In genomic region chr1:172203566-172203965, GRCm38 (mm10) we compare ENCODE assay signal across 9 mouse cellular contexts. TPM values are rescaled to one million over a fixed set of nuclear protein-coding genes. Genes with fewer than 3 reads are reported as not detected.
A peak's percentile ranks its signal among the peaks of the same experiment; 100 is the strongest.
DNase-seq lines count a peak whose midpoint lies in the region; ATAC-seq and TF ChIP-seq lines count a peak whose summit lies in the region.
"Had no signal": no experiment of that assay in that cellular context is flagged by ENCODE, and none has a peak within 500 bp of the region (broad histone marks: within the 10 kb centered on the region; RNA-seq: fewer than 3 reads in every experiment).

No protein-coding gene starts in this region.

- H3K27me3 ChIP-seq in testis, adult 2 months (ENCODE audit: control insufficient read depth, insufficient read depth, low read length): no peaks in the 10 kb centered on the region
- H3K27me3 ChIP-seq in heart, embryonic 10.5 days (ENCODE audit: insufficient read depth, poor library complexity, severe bottlenecking): no peaks in the 10 kb centered on the region
- no peaks in the 10 kb centered on the region for H3K27me3 ChIP-seq in limb, embryonic 11.5 days (ENCODE audit: control insufficient read depth, insufficient read depth, low read length)
- no peaks in the 10 kb centered on the region for H3K27me3 ChIP-seq in stomach, embryonic 15.5 days (replicated peaks)

- no peaks in the 10 kb centered on the region; the same call in 1 of the 2 replicates for H3K36me3 ChIP-seq in testis, adult 2 months (ENCODE audit: control insufficient read depth, insufficient read depth, low read length)
- H3K36me3 ChIP-seq in heart, embryonic 10.5 days: peaks cover 28% of the 10 kb centered on the region
- H3K36me3 ChIP-seq in limb, embryonic 11.5 days (ENCODE audit: control insufficient read depth, insufficient read depth, low read length): peaks cover 10% of the 10 kb centered on the region; the same call in 1 of the 2 replicates
- H3K36me3 ChIP-seq in stomach, embryonic 15.5 days: peaks cover 11% of the 10 kb centered on the region; the same call in 1 of the 2 replicates

- TF ChIP-seq POLR2A in testis, adult 2 months (IDR thresholded peaks at IDR 0.05; ENCODE audit: control insufficient read depth, low read depth, low read length): no peak

- TF ChIP-seq CTCF in testis, adult 2 months (IDR thresholded peaks at IDR 0.05; ENCODE audit: control insufficient read depth, insufficient read depth, insufficient replicate concordance, low read depth, low read length): no peak

- peak overlapping the region; percentile 1; the same call in 1 of the 2 replicates for H3K4me2 ChIP-seq in limb, embryonic 11.5 days (ENCODE audit: low read depth, severe bottlenecking)
- H3K4me2 ChIP-seq in stomach, embryonic 15.5 days: peak overlapping the region; percentile 29
- H3K4me2 ChIP-seq: liver, embryonic 15.5 days had no signal

- H3K9ac ChIP-seq in limb, embryonic 11.5 days (ENCODE audit: low read length): no peak overlapping the region
- H3K9ac ChIP-seq in stomach, embryonic 15.5 days: no peak overlapping the region
- H3K9ac ChIP-seq: liver, embryonic 15.5 days had no signal

- DNase-seq in testis, postnatal 14 days (ENCODE audit: low spot score): no peak
- DNase-seq in heart, embryonic 10.5 days (ENCODE audit: low spot score): no peak
- no peak for DNase-seq in limb, embryonic 11.5 days (ENCODE audit: low spot score)
- no peak for DNase-seq in left cerebral cortex, adult 9 months (ENCODE audit: low spot score in 2 of 2)
- no peak for DNase-seq in adrenal gland, postnatal 36 days
- DNase-seq in spleen, postnatal 14 days (ENCODE audit: low spot score in 2 of 2): no peak

- no peaks in the 10 kb centered on the region for H3K9me3 ChIP-seq in heart, embryonic 10.5 days
- H3K9me3 ChIP-seq in limb, embryonic 11.5 days (ENCODE audit: control insufficient read depth, low read length): no peaks in the 10 kb centered on the region
- no peaks in the 10 kb centered on the region for H3K9me3 ChIP-seq in stomach, embryonic 15.5 days
- H3K9me3 ChIP-seq: liver, embryonic 15.5 days had no signal

- peak overlapping the region; percentile 60 for H3K27ac ChIP-seq in testis, adult 2 months (ENCODE audit: control insufficient read depth, insufficient read depth, low read depth, low read length)
- H3K27ac ChIP-seq in heart, embryonic 10.5 days: peak overlapping the region; percentile 92
- H3K27ac ChIP-seq in limb, embryonic 11.5 days (replicated peaks; ENCODE audit: low read depth, low read length): peak overlapping the region; percentile 86
- H3K27ac ChIP-seq in stomach, embryonic 15.5 days: peak overlapping the region; percentile 74

- ATAC-seq in limb, embryonic 11.5 days (ENCODE audit: insufficient number of reproducible peaks, low FRiP score, low TSS enrichment, low read depth): no peak
- no peak for ATAC-seq in stomach, embryonic 15.5 days (ENCODE audit: insufficient read depth, low FRiP score, low read depth)

- WGBS in heart, embryonic 10.5 days: 9% methylated on average over 4 of the region's 4 CpGs
- 6% methylated on average over 4 of the region's 4 CpGs for WGBS in limb, embryonic 11.5 days
- WGBS in stomach, embryonic 15.5 days: 14% methylated on average over 4 of the region's 4 CpGs

- H3K4me1 ChIP-seq in testis, adult 2 months (ENCODE audit: control insufficient read depth, insufficient read depth, low read length): peaks cover 35% of the 10 kb centered on the region
- peaks cover 67% of the 10 kb centered on the region for H3K4me1 ChIP-seq in heart, embryonic 10.5 days
- peaks cover 50% of the 10 kb centered on the region for H3K4me1 ChIP-seq in limb, embryonic 11.5 days (ENCODE audit: control insufficient read depth, insufficient read depth, low read length)
- peaks cover 67% of the 10 kb centered on the region for H3K4me1 ChIP-seq in stomach, embryonic 15.5 days

- no peak overlapping the region for H3K4me3 ChIP-seq in testis, adult 2 months (ENCODE audit: control insufficient read depth, low read depth, low read length)
- peak overlapping the region; percentile 28; the same call in 1 of the 2 replicates for H3K4me3 ChIP-seq in heart, embryonic 10.5 days
- H3K4me3 ChIP-seq in limb, embryonic 11.5 days (ENCODE audit: low read depth, low read length): no peak overlapping the region
- no peak overlapping the region for H3K4me3 ChIP-seq in stomach, embryonic 15.5 days (replicated peaks)
- H3K4me3 ChIP-seq: liver, embryonic 15.5 days had no signal

RNA-seq across cellular contexts. Expression of gene Pea15a, which starts 3.0 kb away (rescaled TPM):
- polyA plus RNA-seq in testis, adult 2 months (2012; rRNA removed): 15.8 and 17.5 TPM in 2 replicates
- 115 and 152 TPM in 2 replicates for polyA plus RNA-seq in heart, embryonic 10.5 days (2016; fragmentation: Nextera tagmentation; extraction: Ambion mirVana)
- 81.9 and 82.3 TPM in 2 replicates for polyA plus RNA-seq in limb, embryonic 11.5 days (2014; fragmentation: Nextera tagmentation; extraction: Ambion mirVana)
- 103 and 108 TPM in 2 replicates for polyA plus RNA-seq in stomach, embryonic 15.5 days (2015; fragmentation: Nextera tagmentation; extraction: Ambion mirVana)
- total RNA-seq in adrenal gland, postnatal 36 days (2021): 10 to 100 TPM; 53.9 to 62.1 TPM

RNA-seq across cellular contexts. Expression of gene Casq1, which starts 16.1 kb away (rescaled TPM):
- 15.0 and 15.8 TPM in 2 replicates for polyA plus RNA-seq in testis, adult 2 months (2012; rRNA removed)
- 225 and 307 TPM in 2 replicates for polyA plus RNA-seq in heart, embryonic 10.5 days (2016; fragmentation: Nextera tagmentation; extraction: Ambion mirVana)
- 1.6 and 2.2 TPM in 2 replicates for polyA plus RNA-seq in limb, embryonic 11.5 days (2014; fragmentation: Nextera tagmentation; extraction: Ambion mirVana)
- 16.2 and 17.4 TPM in 2 replicates for polyA plus RNA-seq in stomach, embryonic 15.5 days (2015; fragmentation: Nextera tagmentation; extraction: Ambion mirVana)
- under 1 TPM in 1 of 2 experiments, not detected in 1; 0.46 TPM for total RNA-seq in adrenal gland, postnatal 36 days (2021)

RNA-seq across cellular contexts. Expression of gene Atp1a4, which starts 54.6 kb away (rescaled TPM):
- 322 and 331 TPM in 2 replicates for polyA plus RNA-seq in testis, adult 2 months (2012; rRNA removed)
- 0.09 and 0.12 TPM in 2 replicates for polyA plus RNA-seq in heart, embryonic 10.5 days (2016; fragmentation: Nextera tagmentation; extraction: Ambion mirVana)
- polyA plus RNA-seq in limb, embryonic 11.5 days (2014; fragmentation: Nextera tagmentation; extraction: Ambion mirVana): not detected in 2 replicates
- polyA plus RNA-seq in stomach, embryonic 15.5 days (2015; fragmentation: Nextera tagmentation; extraction: Ambion mirVana): not detected in 2 replicates
- 1 to 10 TPM in 1 of 2 experiments, under 1 TPM in 1; 0.53 to 1.4 TPM for total RNA-seq in adrenal gland, postnatal 36 days (2021)

RNA-seq across cellular contexts. Expression of gene Dcaf8, which starts 55.7 kb away (rescaled TPM):
- 53.2 and 55.6 TPM in 2 replicates for polyA plus RNA-seq in testis, adult 2 months (2012; rRNA removed)
- 110 and 125 TPM in 2 replicates for polyA plus RNA-seq in heart, embryonic 10.5 days (2016; fragmentation: Nextera tagmentation; extraction: Ambion mirVana)
- polyA plus RNA-seq in limb, embryonic 11.5 days (2014; fragmentation: Nextera tagmentation; extraction: Ambion mirVana): 119 and 127 TPM in 2 replicates
- polyA plus RNA-seq in stomach, embryonic 15.5 days (2015; fragmentation: Nextera tagmentation; extraction: Ambion mirVana): 106 and 121 TPM in 2 replicates
- 100 to 1,000 TPM; 108 to 143 TPM for total RNA-seq in adrenal gland, postnatal 36 days (2021)

RNA-seq across cellular contexts. Expression of gene Igsf8, which starts 57.9 kb away (rescaled TPM):
- 43.9 and 52.2 TPM in 2 replicates for polyA plus RNA-seq in testis, adult 2 months (2012; rRNA removed)
- 30.1 and 33.2 TPM in 2 replicates for polyA plus RNA-seq in heart, embryonic 10.5 days (2016; fragmentation: Nextera tagmentation; extraction: Ambion mirVana)
- polyA plus RNA-seq in limb, embryonic 11.5 days (2014; fragmentation: Nextera tagmentation; extraction: Ambion mirVana): 31.9 and 35.4 TPM in 2 replicates
- 44.8 and 45.0 TPM in 2 replicates for polyA plus RNA-seq in stomach, embryonic 15.5 days (2015; fragmentation: Nextera tagmentation; extraction: Ambion mirVana)
- total RNA-seq in adrenal gland, postnatal 36 days (2021): 10 to 100 TPM; 24.9 to 39.2 TPM

Comparison
In these comparisons a context has a peak if more than half of its experiments do, and no peak if none do; other contexts are left out.
1. RNA of gene Casq1, which starts 16.1 kb away (polyA plus RNA-seq): 225 to 307 TPM in heart, embryonic 10.5 days; 16.2 to 17.4 TPM in stomach, embryonic 15.5 days, 15.0 to 15.8 TPM in testis, adult 2 months and 1.6 to 2.2 TPM in limb, embryonic 11.5 days; every median in the first group is over 10 times any median in the second.
2. RNA of gene Atp1a4, which starts 54.6 kb away (polyA plus RNA-seq): 322 to 331 TPM in testis, adult 2 months; 0.09 to 0.12 TPM in heart, embryonic 10.5 days, not detected in limb, embryonic 11.5 days and not detected in stomach, embryonic 15.5 days; every median in the first group is over 100 times any median in the second.
3. Peak in every context shown above with its lines, with median percentiles within 50 percentile points of each other: H3K27ac ChIP-seq.